Mouse (Mus musculus) lung, postnatal 36 days (tissue): ENCODE measurements at regions not wholly inside any gene's neighbourhood (a gene's known extent, or its start where the extent isn't known, plus 50 kb on each side); places are given as distances from the start of the nearest gene placed in this dataset.

Source experiments
- DNase-seq: peaks from one replicate; pipeline ENCODE4 v3.0.0; 2022; ENCODE audit warnings: mixed read lengths

DNA sequence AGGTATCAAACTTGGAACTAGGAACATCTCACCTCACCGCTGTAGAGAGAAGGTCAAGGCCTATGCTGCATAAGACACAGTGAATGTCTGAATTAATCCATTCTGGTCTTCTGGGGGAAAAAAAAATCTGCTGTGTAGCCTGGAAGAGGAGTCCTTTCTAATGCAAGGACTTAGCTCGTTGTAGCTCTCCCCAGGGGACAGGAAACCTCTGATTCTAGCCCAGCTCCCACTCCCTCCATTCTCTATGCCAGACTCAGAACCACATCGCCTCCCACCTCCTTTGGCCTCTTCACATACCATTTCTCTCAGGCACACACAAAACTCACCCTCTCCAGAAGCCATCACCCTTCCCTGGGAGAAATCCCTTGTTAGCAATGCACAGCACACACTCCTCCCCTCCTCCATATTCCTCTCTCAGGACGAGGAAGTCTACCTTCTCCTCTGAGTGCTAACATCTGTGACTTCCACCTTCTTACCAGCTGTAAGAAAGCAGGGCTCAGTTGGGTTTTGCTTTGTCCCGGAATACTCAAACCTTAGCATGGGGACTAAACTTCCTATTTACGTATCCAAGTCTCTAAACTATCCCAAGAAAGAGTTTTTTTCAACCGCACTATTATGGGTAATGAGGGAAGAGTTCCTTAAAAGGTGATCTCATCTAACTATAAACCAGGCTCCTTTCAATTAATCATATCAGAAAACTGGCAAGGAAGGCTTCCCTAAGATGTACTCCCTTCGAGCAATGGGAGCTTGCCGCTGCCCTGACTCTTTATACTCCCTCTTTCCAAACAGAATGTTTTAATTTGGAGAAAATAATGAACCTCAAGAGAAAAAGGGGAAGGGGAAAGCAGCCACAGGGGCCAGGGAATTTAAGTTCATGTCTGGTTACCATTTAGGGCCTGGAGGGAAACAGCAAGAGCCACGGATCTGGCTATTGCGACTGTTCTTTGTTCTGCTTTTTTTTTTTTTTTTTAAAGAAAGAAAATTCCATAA is 167.2 kb upstream of the Dapk1 start:
- DNase-seq, result no peak

DNA sequence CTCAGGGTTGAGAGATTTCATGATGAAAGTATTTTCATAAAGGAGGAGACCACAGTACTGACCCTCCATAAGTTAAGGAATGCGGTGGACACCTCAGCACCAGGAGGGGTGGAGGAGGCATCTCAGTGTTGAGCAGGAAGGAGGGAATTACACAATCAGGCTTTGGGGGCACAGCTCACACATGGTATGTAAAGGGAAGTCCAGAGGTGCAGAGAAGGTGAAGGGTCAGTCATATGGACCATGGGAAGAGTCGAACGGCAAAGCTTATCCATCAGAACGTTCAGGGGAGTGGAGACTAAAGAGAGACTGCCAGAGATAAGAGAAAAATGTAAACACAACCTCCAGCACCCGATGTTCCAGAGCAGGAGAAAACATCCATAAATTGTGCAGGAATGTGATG is 166.4 kb upstream of the Dapk1 start:
- no peak for DNase-seq

DNA sequence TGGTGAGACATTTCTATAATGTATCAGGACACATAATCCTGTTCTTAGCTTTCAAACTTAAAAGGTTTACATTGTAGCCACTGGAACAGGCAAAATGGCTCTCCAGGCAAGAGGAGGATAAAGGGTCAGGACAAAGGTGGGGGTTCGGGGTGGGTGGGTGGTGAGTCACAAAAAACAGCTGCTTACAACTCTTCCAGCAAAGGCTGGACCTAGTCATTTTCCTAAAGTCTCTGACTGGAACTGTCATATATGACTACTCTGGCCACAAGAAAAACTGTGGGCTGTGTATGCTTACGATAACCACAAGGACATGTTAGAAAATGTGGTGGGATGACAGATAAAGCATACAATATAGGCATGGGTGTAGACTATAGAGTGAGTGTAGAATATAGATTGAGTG is 163.6 kb upstream of the Dapk1 start:
- no peak for DNase-seq

DNA sequence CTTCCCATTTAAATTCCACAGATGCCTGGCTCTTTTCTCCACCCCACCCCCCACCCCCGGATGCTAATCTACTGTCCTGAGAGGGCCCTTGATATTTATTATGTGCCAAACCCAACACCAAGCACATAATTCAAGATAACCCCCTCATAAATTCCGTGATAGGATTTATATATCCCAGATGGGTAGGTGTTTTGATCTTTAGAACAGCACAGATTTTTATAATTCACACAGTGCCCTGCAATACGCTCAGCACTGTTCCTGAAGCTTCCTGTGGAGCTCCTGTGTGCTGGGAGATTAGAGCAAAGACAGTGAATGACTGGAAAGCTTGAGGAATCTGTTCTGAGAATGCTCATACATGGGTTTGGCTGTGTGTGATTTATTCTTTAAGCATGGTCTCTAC is 161.2 kb upstream of the Dapk1 start:
- DNase-seq, result no peak

DNA sequence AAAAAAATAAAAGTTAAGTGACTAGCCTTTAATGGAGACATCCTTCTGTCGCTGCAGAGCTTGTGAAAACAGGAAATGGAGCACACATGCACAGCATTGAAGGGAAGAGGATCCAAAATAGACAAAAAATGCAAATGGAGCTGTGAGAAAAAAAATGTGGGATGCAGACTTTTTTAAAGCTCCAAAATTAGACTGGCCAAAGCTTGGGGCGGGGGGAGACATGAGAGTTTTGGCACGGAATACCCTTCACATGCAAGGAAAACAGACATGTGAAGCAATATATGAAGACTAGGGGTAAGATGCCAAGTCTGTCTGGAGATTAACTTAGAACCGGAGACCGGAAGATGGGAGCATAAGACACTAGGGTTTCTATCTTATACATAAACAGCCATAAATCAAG is 156.6 kb upstream of the Dapk1 start:
- DNase-seq, result no peak

DNA sequence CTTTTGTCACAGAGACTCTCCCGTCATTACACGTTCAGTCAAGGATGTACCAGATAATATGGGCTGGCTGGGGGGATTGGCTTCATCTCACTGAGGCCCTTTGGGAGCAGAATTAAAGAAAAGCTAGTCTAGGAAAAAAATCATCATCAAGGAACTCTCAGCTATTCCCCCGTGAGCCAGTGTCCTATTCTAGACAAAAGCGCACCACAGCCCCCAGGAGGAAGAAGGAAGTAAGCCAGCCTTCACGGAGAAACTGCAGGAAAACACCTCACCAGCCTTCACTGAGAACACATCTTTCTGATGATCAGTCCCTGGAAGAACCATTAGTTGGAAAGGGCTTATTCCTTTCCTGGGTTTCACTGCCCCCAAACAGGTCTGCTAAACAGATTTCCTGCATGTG is 154.8 kb upstream of the Dapk1 start:
- no peak for DNase-seq

DNA sequence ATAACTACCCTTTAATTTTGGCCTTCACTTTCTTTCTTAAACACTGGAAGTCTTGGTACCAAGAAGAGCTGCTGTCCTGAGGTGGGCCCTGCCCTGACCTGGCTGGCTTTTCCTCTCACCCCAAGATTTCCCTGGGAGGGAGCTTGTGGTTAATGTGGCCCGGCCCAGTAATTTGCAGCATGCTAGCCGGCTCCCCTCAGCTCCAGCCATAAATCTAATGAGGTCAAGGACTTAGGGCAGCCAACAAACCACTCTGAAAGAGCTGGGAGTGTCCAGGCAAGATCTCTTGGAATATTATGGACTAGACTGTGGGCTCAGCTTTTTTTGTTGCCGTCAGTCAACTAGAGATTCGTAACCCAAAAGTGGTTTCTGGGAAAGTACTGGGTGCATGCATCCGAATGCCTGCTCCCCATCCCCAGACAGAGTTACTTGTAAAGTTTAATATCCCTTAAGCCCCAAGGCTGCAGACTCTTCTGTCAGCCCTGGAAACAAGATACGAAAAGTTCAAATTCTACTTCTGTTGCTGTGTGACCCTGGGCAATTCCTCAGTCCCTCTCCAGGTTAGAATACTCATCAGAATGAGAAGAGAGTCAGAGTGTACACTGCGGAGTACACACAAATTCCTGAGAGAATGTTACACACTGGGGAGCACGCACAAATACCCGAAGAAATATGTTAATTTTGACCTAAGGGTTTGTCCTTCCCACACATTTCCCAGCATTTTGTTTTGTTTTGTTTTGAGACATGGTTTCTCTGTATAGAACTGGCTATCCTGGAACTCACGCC is 150.8 kb upstream of the Dapk1 start:
- peak; percentile 10 for DNase-seq

DNA sequence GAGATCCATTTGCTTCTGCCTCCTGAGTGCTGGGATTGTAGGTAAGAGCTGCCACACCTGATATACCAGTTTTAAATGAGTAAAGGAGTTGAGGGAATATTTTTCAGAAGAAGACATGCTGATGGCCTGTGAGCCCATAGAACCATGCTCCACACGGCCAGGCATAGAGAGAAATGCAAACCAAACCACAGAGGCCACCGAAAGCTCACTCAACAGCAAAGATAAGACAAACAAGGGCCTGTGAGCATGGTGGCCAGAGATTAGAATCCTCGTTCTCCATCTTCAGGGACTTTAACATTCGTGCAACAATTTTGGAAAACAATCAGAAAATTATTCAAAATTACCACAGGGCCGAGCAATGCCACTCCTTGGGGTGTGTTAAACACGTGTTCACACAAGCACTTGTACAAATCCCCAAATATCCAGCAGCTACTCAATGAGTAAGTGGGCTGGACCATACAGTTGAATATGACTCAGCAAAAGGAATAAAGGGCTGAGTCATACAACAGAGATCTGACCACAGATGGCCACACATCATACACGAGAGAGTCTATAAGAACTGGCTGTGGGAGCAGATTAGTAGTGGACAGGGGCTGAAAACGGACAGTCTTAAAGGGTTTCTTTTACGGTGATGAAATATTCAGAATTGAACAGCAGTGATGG is 147.8 kb upstream of the Dapk1 start:
- no peak for DNase-seq

DNA sequence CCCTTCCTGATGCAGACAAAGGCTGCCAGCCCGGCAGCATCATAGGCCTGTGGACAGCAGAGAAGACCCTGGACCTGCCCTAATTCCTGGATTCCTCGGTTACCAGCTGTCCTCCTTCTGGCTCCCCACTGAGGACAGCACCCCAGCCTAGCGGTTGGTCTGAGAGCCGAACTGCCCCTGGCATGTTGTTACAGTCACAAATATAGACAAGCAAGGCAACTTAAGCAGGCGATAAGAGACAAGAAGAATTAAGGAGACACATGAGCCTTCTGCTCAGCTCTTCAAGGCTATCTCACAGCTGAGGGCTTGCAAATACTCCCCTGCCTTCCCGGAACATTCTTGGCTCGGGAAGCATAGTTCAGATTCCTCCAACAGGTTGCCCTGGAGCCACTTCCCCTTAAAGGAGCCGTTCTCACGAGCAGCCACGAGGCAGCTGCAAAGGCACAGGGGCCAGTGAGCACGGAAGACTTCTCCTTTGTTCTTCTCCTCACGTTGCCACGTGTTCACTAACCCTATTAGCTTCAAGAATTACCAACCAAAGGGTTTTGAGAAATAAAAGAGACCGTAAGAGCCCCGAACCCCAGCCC is 146.6 kb upstream of the Dapk1 start:
- DNase-seq, result peak; percentile 69

DNA sequence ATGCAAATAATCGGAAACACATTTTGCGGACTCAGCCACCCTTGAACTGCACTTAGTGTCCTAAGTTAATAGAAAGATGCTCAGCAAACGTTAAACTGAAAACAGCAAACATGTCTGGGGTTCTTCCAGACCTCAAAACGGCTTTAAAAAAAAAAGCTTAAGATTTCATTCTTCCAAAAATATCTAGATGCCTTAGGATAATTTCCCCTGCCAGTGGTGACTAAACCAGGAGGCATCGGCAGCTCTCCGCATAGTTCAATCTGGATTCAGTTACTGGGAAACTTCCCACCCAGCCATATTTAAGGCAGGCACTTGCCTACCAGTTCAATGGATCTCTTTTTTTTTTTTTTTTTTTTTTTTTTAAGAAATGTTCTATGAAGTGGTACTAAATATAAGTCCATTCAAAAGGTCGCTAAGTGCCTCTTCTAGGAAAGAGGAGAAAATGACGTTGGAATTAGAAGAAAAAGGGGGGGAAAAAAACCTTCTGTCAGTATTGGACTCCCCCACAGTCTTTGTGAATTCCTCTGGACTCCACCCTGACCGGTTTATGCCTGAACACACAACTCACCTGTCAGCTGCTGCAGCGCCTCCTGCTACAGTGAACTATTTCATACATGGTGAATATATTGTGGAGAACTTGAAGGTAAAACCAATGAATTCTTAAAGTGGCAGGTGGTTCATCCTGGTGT is 145.7 kb upstream of the Dapk1 start:
- DNase-seq, result peak; percentile 5

DNA sequence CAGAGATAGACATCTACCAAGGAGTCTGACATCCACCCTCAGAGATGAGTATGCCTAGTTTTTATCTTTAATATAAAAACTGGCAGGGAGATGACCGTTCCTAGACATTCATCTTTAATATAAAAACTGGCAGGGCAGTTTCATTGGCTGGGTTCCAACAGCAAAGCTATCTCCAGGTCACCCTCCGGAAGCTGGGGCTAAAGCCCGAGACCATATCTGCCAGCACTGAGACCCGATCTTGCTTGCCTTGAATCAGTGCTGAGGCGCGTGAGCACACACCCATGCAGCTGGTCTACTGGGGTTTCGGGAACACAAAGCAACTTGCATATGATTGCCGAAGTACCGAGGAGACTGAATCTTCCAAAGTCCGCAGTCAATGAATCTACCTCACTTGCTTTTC is 144.5 kb upstream of the Dapk1 start:
- no peak for DNase-seq

DNA sequence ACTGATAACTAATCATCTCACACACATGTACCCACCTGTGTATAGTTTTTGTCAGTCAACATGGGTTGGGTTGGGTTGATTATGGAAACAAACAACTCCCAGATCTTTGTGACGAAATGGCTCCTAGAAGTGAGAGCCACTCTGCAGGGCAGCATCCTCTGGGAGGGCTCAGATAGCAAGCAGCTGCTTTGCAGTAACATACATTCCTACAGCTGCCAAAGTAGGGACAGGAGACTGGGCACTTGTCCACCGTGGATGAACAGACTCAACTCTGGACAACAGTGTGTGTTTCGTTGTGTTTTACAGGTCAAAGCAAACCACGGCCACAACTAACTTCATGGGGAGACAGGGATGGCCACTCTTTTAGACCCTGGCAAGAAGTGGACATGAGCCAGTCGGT is 142.7 kb upstream of the Dapk1 start:
- no peak for DNase-seq

DNA sequence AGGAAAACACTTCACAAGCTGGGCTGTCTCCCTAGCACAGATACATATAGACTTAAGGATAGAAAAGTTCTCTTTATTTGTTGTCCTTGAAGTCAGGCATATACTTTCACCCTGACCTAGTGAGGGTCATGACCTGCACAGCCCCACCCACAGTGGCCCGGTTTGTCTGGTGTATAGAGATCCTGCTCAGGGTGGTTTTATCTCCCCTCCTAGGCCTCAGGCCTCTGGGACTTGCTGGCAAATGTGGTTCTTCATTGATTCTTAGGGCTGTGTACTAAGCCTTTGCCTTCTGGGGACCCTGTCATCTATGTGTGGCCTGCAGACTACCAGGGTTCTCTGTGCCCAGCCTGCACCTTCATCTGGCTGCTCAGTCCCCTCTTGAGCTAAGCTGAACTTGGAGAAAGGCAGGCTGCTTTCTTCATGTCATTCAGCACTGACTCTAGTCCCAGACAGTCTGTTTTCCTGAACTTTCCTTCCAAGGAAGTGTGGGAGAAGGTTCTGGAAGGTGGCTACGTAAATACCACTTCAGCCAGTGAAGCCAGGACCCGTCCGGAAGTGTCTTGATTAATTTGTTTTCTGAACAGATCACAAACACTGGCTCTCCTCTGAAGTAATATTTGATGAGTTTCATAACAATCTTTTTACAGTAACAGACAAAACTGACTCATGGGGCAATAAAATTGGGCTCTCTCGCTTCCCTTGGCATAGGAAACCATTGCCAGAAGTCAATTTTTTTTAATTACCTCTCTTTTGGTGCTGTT is 135.0 kb upstream of the Dapk1 start:
- DNase-seq, result peak; percentile 13

DNA sequence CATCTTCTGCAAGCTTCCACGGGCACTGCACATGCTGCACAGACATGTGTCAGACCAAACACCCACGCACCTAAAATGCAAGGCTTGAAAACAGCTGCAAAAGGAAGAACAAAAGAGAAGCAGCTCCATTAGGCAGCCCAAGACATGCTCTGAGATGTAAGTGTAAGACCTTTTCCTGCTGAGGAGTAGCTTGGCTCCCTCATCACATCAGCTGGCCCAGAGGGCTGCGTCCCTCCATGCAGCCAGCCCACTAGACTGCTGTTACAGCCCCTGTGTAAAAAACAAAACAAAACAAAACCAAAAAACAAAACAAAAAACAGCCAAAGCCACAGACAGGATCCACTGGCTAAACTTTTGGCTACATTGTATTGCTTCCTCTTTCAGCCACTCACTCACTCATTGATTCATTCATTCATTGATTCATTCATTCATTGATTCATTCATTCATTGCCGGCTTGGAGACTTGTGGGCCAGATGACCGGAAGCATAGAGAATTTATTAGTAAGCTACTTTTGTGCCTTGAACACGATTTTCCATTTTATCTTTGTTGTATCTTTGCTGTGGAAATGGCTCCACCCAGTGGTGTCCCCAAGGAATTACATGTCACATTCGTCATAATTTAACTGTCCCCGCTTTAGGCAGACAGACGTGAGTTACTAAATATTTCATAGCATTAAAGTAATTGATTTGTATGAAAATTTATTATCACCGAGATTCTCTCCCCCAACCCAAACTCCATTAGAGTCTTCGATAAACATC is 133.7 kb upstream of the Dapk1 start:
- peak; percentile 47 for DNase-seq

DNA sequence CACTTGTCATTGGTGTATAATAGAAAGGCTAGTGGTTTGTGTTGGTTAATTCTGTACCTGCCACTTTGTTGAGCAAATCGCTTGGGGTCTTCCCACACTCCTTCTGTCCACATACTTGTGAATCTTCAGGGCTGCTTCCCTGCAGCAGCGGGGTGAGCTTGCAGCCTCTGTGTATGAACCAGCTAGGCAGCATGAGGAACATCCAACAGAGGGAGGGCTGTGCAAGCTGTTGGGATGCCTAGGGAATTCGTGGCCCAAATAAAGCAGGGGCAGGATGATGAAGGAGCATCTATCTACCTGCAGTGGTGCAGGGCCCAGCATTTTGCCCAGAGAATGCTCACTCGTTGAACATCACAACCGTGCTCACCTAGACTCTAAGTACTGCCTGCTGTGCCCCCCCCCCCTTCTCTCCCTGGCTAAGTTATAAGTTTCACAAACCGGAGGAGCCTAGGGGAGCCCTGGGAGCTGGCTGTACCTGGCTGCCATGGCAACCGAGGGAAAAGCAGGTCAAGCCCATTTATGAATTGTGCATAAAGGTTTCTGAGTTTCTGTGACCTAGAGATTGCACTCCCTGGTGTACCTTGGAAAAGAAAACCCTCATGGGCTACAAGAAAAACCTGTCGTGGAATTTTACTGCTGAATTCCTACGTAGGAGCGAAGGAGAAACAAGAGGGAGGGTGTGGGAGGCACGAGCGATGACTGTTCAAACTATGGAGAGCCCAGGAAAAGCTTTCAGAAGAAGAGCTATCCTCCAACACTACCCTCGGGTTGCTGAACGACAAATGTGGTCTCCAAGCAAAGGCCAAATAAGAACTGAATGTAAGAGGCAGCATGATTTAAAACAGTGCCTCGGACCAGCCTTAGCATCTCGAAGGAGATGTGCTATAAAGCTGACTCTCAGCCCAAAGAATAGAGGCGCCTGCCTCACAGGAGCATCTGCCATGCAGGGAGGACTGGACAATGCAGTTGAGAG is 131.0 kb upstream of the Dapk1 start:
- DNase-seq, result no peak

DNA sequence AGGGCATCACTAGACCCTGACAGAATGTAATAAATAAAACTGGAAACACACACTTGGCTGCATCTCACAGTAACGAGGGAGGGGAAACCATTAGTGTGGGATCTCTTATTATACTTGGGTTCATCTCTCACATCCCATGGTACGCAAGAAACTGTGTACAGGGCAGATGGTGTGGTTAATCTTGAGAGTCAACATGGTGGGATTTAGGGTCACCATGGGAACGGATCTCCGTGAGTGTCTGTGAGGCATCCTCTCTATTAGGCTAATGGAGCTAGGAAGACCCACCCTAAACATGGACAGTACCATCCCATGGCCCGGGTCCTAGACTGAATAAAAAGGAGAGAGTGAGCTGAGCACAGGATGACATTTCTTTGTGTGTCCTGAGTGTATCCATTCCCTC is 130.1 kb upstream of the Dapk1 start:
- DNase-seq, result no peak

DNA sequence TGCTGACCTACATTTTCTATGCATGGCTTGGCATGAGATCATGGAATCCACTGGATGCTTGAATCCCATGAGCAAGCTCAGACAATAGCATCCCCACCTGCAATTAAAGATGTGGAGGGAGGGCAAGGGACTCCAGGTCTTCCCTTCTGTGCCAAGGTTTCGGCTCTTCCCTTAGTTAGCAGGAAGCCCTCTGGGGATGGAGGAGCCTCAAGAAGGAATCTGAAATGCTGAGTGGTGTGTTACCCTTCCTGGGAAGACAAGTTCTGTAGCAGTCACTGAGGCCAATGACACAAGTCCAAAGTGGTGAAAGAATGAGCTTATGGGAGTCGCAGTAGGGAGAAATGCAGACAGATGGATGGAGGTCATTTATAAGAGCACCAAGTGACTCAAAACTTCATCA is 125.4 kb upstream of the Dapk1 start:
- DNase-seq, result no peak

DNA sequence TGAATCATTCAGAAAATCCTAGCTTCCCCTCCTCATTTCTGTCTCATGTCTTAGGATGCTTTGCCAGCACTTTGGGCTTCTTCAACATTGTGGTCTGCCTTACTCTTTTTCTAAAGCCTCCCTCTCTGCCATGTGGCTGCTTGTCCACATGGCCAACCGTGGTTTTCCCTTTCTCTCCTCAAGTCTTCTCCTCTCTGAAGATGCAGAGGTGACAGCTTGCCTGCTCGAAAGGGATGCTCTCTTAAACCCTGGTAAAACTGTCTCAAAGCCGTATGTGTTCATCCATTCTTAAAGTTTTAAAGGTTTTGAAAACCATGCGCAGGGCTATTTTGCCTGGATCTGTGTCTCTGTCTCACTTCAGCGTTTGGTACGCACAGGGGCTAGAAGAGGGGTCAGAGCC is 123.4 kb upstream of the Dapk1 start:
- DNase-seq, result no peak

DNA sequence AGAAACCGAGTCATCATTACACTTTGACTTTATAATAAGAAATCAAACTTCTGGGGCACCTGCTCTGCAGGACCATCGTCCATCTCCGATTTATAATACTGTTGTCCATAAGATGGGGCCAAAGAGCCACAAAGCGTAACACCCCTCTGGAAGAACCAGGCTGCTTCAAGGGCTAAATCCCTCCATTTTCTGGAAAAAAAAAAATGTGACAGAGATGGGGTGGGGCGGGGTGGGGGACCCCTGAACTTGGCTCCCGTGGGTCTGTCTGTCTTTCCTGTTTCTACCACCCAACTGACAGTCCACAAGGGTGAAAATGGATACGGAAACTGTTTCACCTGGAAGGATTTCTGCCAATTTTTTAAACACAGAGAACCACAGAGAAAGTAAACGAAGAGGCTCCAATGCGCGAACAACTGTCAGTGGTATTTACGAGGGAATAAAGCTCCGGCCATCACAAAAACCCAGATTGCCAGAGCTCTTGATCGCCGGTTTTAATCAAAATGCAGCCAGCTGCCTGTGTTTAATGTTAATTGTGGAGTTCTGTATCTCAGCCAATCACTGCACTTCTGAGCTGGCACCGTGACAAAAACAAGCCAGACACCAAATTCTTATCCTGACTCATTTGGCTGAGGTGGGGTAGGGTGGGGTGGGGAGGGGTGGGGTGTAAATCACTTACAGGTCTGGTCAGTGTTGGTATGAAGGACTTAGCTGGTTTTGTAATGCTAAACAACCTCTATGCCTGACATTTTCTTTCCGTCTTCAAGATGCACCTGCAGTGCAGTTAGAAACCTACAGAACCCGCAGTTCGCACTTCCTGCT is 122.5 kb upstream of the Dapk1 start:
- peak; percentile 56 for DNase-seq
